Mouse (Mus musculus): ENCODE measurements around the gene Mcu.

DNA sequence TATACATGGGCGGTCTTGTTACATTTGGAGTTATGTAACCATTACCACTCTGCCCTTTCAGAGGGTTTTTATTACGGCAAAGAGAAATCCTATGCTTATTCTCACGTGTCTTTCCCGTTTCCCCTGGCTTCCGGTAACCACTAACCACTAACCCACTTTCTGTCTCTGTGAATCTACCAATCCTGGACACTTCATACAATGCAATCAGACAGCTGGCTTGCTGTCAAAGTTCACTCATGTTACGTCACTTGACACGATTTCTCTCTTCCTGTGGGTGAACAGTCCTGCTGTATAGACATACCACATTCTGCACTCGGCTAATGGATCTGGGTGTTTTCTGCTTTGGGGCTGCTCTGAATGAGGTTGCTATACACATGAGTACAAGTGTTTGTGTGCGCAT, 73.1 kb downstream of the Mcu start:
- TF ChIP-seq CTCF (conservative IDR thresholded peaks at IDR 0.05 in 1 of 2, IDR thresholded peaks at IDR 0.05 in 1 of 2; ENCODE audit: low read depth in 2 of 2, low read length in 2 of 2) (no peak), POLR2A (IDR thresholded peaks at IDR 0.05; ENCODE audit: low read depth, low read length) (no peak), USF1 (IDR thresholded peaks at IDR 0.05; ENCODE audit: low read depth, low read length) (no peak)
